9 mouse cellular contexts compared by ENCODE assay signal in the genomic region with DNA sequence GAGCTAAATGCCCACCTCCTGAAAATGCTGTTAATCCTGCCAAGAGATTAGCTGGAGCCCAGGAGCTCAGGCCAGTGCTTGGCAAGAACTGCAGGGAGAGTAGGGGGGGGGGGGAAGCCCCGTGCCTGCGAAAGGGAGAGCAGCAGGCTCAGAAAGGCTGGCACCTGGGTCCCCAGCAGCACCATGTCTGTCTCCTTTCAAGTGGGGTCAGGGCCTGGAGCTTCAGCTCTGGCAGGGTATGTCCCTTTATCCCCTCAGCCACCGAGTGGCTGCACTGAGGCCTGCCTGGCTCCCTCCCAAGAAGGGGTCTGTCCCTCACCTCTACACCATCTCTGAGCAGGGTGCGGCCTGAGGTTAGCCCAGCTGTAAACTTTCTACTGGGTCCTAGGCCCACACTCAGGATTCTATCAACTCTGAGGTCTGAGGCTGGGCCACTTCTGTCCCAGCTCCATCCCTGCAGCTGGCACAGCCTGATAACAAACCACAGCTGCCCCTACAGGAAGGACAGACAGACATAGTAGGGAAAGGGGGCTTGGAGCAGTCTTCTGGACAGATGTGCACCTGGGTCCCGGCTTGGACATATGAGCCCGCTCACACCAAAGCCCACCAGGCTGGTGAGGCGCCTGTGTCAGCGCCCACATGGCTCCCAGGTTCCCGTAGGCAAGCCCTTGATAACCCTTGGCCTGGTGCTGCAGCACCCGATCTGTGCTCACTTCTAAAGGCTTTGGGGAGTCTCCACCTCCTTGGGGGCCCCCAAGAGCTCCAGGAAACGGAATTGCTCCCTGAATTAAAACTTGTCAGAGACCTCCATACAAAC. TPM values are rescaled to one million over a fixed set of nuclear protein-coding genes. Genes with fewer than 3 reads are reported as not detected.
DNase-seq lines count a peak whose midpoint lies in the region; ATAC-seq and TF ChIP-seq lines count a peak whose summit lies in the region.
"Had no signal": no experiment of that assay in that cellular context is flagged by ENCODE, and none has a peak within 500 bp of the region (broad histone marks: within the 10 kb centered on the region; RNA-seq: fewer than 3 reads in every experiment).

No protein-coding gene starts in this region.

- no peak overlapping the region for H3K9ac ChIP-seq in forebrain, postnatal 0 days

- peaks cover 65% of the 10 kb centered on the region for H3K4me1 ChIP-seq in forebrain, embryonic 10.5 days
- peaks cover 16% of the 10 kb centered on the region for H3K4me1 ChIP-seq in forebrain, postnatal 0 days (ENCODE audit: insufficient read depth)

- ATAC-seq in forebrain, postnatal 0 days, result no peak

- WGBS in forebrain, embryonic 10.5 days, result 67% methylated on average over 11 of the region's 11 CpGs
- WGBS in forebrain, postnatal 0 days, result 66% methylated on average over 11 of the region's 11 CpGs

- TF ChIP-seq CTCF in forebrain, postnatal 0 days (IDR thresholded peaks at IDR 0.05; ENCODE audit: low read depth), result no peak

- no peak for DNase-seq in forebrain, embryonic 10.5 days (ENCODE audit: extremely low spot score, low spot score)
- no peak for DNase-seq in forebrain, postnatal 0 days
- DNase-seq in retina, adult 2 months (ENCODE audit: low read depth, low spot score), result peak; percentile 62
- no peak for DNase-seq in retina, embryonic 14.5 days (ENCODE audit: low spot score)
- peak; percentile 68 for DNase-seq in liver
- no peak for DNase-seq in ovary, postnatal 36 days (ENCODE audit: low spot score)
- no peak for DNase-seq in adrenal gland, adult (ENCODE audit: inconsistent age in 2 of 2, low spot score in 1 of 2)
- no peak for DNase-seq in gastrocnemius, postnatal 14 days
- DNase-seq: heart, postnatal 14 days had no signal

- no peaks in the 10 kb centered on the region for H3K9me3 ChIP-seq in forebrain, embryonic 10.5 days
- H3K9me3 ChIP-seq in forebrain, postnatal 0 days (ENCODE audit: low read length), result no peaks in the 10 kb centered on the region

- H3K36me3 ChIP-seq in forebrain, embryonic 10.5 days (replicated peaks), result peaks cover 30% of the 10 kb centered on the region
- H3K36me3 ChIP-seq in forebrain, postnatal 0 days (ENCODE audit: insufficient read depth), result peaks cover 17% of the 10 kb centered on the region; the same call in 1 of the 2 replicates

- H3K4me2 ChIP-seq in forebrain, postnatal 0 days (ENCODE audit: low read depth), result no peak overlapping the region

- H3K4me3 ChIP-seq in forebrain, embryonic 10.5 days, result peak overlapping the region; percentile 14; the same call in 1 of the 2 replicates
- H3K4me3 ChIP-seq in forebrain, postnatal 0 days (ENCODE audit: low read depth, low read length), result no peak overlapping the region

- H3K27ac ChIP-seq in forebrain, embryonic 10.5 days, result no peak overlapping the region
- no peak overlapping the region for H3K27ac ChIP-seq in forebrain, postnatal 0 days (ENCODE audit: low read depth, low read length)

- H3K27me3 ChIP-seq in forebrain, embryonic 10.5 days (ENCODE audit: poor library complexity, severe bottlenecking), result peaks cover 38% of the 10 kb centered on the region
- peaks cover 17% of the 10 kb centered on the region for H3K27me3 ChIP-seq in forebrain, postnatal 0 days (ENCODE audit: insufficient read depth, low read length)

- intact Hi-C loops in gastrocnemius, postnatal 14 days (cut with DNase I; ENCODE audit: low total_unique reads), result no loop called here

RNA-seq across cellular contexts. Expression of a gene that starts 2.4 kb away (rescaled TPM):
- 0.28 and 0.48 TPM in 2 replicates for polyA plus RNA-seq in forebrain, embryonic 10.5 days (2016; fragmentation: Nextera tagmentation; extraction: Ambion mirVana)
- 4.2 and 5.4 TPM in 2 replicates for total RNA-seq in forebrain, postnatal 0 days (2014; rRNA removed)
- 3.4 and 3.6 TPM in 2 replicates for polyA plus RNA-seq in forebrain, postnatal 0 days (2015; fragmentation: Nextera tagmentation; extraction: Ambion mirVana)
- under 1 TPM; 0.27 to 0.44 TPM for total RNA-seq in gastrocnemius, postnatal 14 days (2021)

RNA-seq across cellular contexts. Expression of a gene that starts 3.7 kb away (rescaled TPM):
- 1.9 TPM in 1 of 2 replicates, not detected in the other for polyA plus RNA-seq in forebrain, embryonic 10.5 days (2016; fragmentation: Nextera tagmentation; extraction: Ambion mirVana)
- total RNA-seq in forebrain, postnatal 0 days (2014; rRNA removed), result not detected in 2 replicates
- 34.4 and 39.2 TPM in 2 replicates for polyA plus RNA-seq in forebrain, postnatal 0 days (2015; fragmentation: Nextera tagmentation; extraction: Ambion mirVana)
- not detected for total RNA-seq in gastrocnemius, postnatal 14 days (2021)
- total RNA-seq: heart, postnatal 14 days had no signal

RNA-seq across cellular contexts. Expression of a gene that starts 5.6 kb away (rescaled TPM):
- 61.8 and 65.7 TPM in 2 replicates for polyA plus RNA-seq in forebrain, embryonic 10.5 days (2016; fragmentation: Nextera tagmentation; extraction: Ambion mirVana)
- total RNA-seq in forebrain, postnatal 0 days (2014; rRNA removed), result 47.0 and 60.9 TPM in 2 replicates
- polyA plus RNA-seq in forebrain, postnatal 0 days (2015; fragmentation: Nextera tagmentation; extraction: Ambion mirVana), result 46.1 and 56.0 TPM in 2 replicates
- total RNA-seq in gastrocnemius, postnatal 14 days (2021), result 10 to 100 TPM; 37.7 to 38.1 TPM

RNA-seq across cellular contexts. Expression of a gene that starts 6.7 kb away (rescaled TPM):
- 112 and 116 TPM in 2 replicates for polyA plus RNA-seq in forebrain, embryonic 10.5 days (2016; fragmentation: Nextera tagmentation; extraction: Ambion mirVana)
- total RNA-seq in forebrain, postnatal 0 days (2014; rRNA removed), result 117 and 129 TPM in 2 replicates
- polyA plus RNA-seq in forebrain, postnatal 0 days (2015; fragmentation: Nextera tagmentation; extraction: Ambion mirVana), result 282 and 333 TPM in 2 replicates
- total RNA-seq in gastrocnemius, postnatal 14 days (2021), result 100 to 1,000 TPM in 1 of 2 experiments, 10 to 100 TPM in 1; 98.8 to 106 TPM

RNA-seq across cellular contexts. Expression of a gene that starts 12.5 kb away (rescaled TPM):
- 12.5 and 13.0 TPM in 2 replicates for polyA plus RNA-seq in forebrain, embryonic 10.5 days (2016; fragmentation: Nextera tagmentation; extraction: Ambion mirVana)
- total RNA-seq in forebrain, postnatal 0 days (2014; rRNA removed), result 7.1 and 7.9 TPM in 2 replicates
- 1.0 and 2.1 TPM in 2 replicates for polyA plus RNA-seq in forebrain, postnatal 0 days (2015; fragmentation: Nextera tagmentation; extraction: Ambion mirVana)
- 1 to 10 TPM; 2.4 to 2.7 TPM for total RNA-seq in gastrocnemius, postnatal 14 days (2021)

Comparison
In these comparisons a context has a peak if more than half of its experiments do, and no peak if none do; other contexts are left out.
1. DNase-seq: peak in retina, adult 2 months (single experiment) and liver (single experiment); none in forebrain, embryonic 10.5 days (single experiment), forebrain, postnatal 0 days (single experiment), retina, embryonic 14.5 days (single experiment), ovary, postnatal 36 days (single experiment), adrenal gland, adult (0 of 2) and gastrocnemius, postnatal 14 days (single experiment).